Mouse (Mus musculus): Measurements from ENCODE around the gene Hexim2. TPM values are rescaled to one million over a fixed set of nuclear protein-coding genes. Genes with fewer than 3 reads are reported as not detected.

The Hexim2 gene
- polyA plus RNA-seq, 1 experiment from 2014 or later = 20.8 TPM

GRCm38 (mm10) chr11:103158621-103159478, 26.6 kb downstream of the Hexim2 start:
- no peaks in the 10 kb centered on the region for H3K9me3 ChIP-seq
- peak overlapping the region; percentile 15; the same call in 1 of the 2 replicates for H3K4me3 ChIP-seq
- H3K27ac ChIP-seq (replicated peaks) = no peak overlapping the region
- H3K4me2 ChIP-seq (replicated peaks) = peak overlapping the region; percentile 35
- H3K27me3 ChIP-seq = no peaks in the 10 kb centered on the region
- no peak overlapping the region for H3K9ac ChIP-seq (replicated peaks)
- 0 out of 2 replicates have a peak, but pooled peaks cover 3% of the 10 kb centered on the region for H3K4me1 ChIP-seq
- WGBS = 2% methylated on average over 25 of the region's 25 CpGs
- no peaks in the 10 kb centered on the region for H3K36me3 ChIP-seq
- peak; percentile 89 for ATAC-seq (replicated peaks)

DNA sequence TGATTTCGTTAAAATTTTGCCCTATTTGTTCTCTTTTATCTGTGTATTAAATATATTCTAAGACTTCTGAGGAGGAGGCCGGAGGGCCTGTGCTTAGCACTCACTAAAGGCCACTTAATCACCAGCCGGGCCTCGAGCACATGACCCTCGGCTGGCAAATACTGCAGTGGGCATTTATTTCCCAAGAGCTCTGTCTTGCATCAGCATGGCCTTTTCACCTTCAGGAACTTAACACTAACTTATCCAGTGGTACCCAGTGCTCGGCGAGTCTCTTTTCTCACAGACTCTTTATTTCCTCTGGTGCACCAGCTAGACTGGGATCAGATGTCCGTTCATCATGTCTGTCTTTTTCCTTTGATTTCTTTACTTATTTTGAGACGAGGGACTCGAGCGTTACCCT, 28.5 kb downstream of the Hexim2 start:
- no peak overlapping the region for H3K4me3 ChIP-seq
- no peak overlapping the region for H3K27ac ChIP-seq (replicated peaks)
- no peak overlapping the region for H3K4me2 ChIP-seq (replicated peaks)
- no peaks in the 10 kb centered on the region for H3K9me3 ChIP-seq
- 0 out of 2 replicates have a peak, but pooled peaks cover 3% of the 10 kb centered on the region for H3K4me1 ChIP-seq
- no peak for ATAC-seq (replicated peaks)
- WGBS = 93% methylated on average over 11 of the region's 11 CpGs
- H3K9ac ChIP-seq (replicated peaks) = no peak overlapping the region
- H3K36me3 ChIP-seq = no peaks in the 10 kb centered on the region
- no peaks in the 10 kb centered on the region for H3K27me3 ChIP-seq

DNA sequence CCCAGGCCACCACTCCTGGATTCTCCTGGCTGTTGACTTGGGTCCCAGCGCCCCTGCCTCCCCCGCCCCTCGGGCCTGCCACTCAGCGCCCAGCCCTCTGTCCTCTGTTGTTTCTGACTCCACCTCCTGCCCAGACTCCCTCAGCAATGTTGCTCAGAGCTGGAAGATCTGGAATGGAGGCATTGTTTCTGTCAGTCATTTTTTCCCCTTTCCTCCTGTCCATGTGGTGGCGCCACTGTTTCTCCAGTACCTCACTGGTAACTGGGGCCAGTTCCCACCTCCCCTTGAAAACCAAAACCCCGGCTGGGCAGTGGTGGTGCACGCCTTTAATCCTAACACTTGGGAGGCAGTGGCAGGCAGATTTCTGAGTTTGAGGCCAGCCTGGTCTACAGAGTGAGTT, 29.2 kb downstream of the Hexim2 start:
- Histone ChIP-seq H3K4me2 (replicated peaks) (no peak overlapping the region), H3K4me3 (no peak overlapping the region), H3K27me3 (no peaks in the 10 kb centered on the region), H3K36me3 (no peaks in the 10 kb centered on the region), H3K4me1 (0 out of 2 replicates have a peak, but pooled peaks cover 3% of the 10 kb centered on the region), H3K9ac (replicated peaks) (no peak overlapping the region), H3K27ac (replicated peaks) (no peak overlapping the region), H3K9me3 (no peaks in the 10 kb centered on the region)
- 73% methylated on average over 7 of the region's 7 CpGs for WGBS
- ATAC-seq (replicated peaks) = no peak

GRCm38 (mm10) chr11:103162132-103162531, 29.9 kb downstream of the Hexim2 start:
- Histone ChIP-seq H3K27me3 (no peaks in the 10 kb centered on the region), H3K4me2 (replicated peaks) (no peak overlapping the region), H3K4me3 (no peak overlapping the region), H3K9me3 (no peaks in the 10 kb centered on the region), H3K9ac (replicated peaks) (no peak overlapping the region), H3K27ac (replicated peaks) (no peak overlapping the region), H3K4me1 (0 out of 2 replicates have a peak, but pooled peaks cover 3% of the 10 kb centered on the region), H3K36me3 (no peaks in the 10 kb centered on the region)
- 89% methylated on average over 5 of the region's 5 CpGs for WGBS
- ATAC-seq (replicated peaks) = no peak

- WGBS = 35% methylated on average over 10 of the region's 10 CpGs
- no peak overlapping the region for H3K4me3 ChIP-seq
- H3K9ac ChIP-seq (replicated peaks) = no peak overlapping the region
- H3K27ac ChIP-seq (replicated peaks) = no peak overlapping the region
- no peaks in the 10 kb centered on the region for H3K36me3 ChIP-seq
- H3K27me3 ChIP-seq = peaks cover 6% of the 10 kb centered on the region; the same call in 1 of the 2 replicates
- H3K9me3 ChIP-seq = no peaks in the 10 kb centered on the region
- H3K4me1 ChIP-seq = no peaks in the 10 kb centered on the region
- no peak overlapping the region for H3K4me2 ChIP-seq (replicated peaks)
- ATAC-seq (replicated peaks) = no peak
Observed at GRCm38 (mm10) chr11:103164391-103164790, 32.2 kb downstream of the Hexim2 start.

- no peak for ATAC-seq (replicated peaks)
- Histone ChIP-seq H3K9ac (replicated peaks) (no peak overlapping the region), H3K27me3 (peaks cover 41% of the 10 kb centered on the region), H3K4me3 (no peak overlapping the region), H3K4me2 (replicated peaks) (no peak overlapping the region), H3K9me3 (no peaks in the 10 kb centered on the region), H3K4me1 (peaks cover 16% of the 10 kb centered on the region), H3K27ac (replicated peaks) (no peak overlapping the region; the same call in 1 of the 2 replicates), H3K36me3 (no peaks in the 10 kb centered on the region)
- 28% methylated on average over 9 of the region's 9 CpGs for WGBS
Observed at GRCm38 (mm10) chr11:103168690-103169390, 36.6 kb downstream of the Hexim2 start.

DNA sequence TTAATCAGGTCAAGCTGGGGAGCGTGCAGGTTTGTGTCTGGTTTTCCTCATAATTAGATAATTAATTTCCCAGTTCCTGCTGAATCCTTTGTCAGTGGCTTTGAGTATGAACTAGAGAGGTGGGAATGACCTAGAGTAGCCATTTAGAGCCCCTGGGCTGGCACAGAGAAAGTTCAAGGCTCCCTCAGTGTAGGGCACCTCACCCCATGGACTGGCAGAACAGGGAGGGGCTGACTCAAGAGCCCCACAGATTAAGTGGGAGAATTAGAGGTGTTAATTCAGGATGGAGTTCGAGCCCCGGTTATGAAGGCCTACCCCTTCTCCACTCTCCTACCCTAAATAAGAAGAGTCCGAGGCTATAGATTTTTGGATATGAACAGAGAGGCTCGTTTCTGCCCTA, 37.4 kb downstream of the Hexim2 start:
- no peaks in the 10 kb centered on the region for H3K9me3 ChIP-seq
- no peaks in the 10 kb centered on the region for H3K36me3 ChIP-seq
- no peak overlapping the region for H3K27ac ChIP-seq (replicated peaks)
- peaks cover 16% of the 10 kb centered on the region for H3K4me1 ChIP-seq
- H3K4me2 ChIP-seq (replicated peaks) = peak overlapping the region; percentile 74; the same call in 1 of the 2 replicates
- no peak overlapping the region for H3K9ac ChIP-seq (replicated peaks)
- H3K4me3 ChIP-seq = peak overlapping the region; percentile 52
- no peak for ATAC-seq (replicated peaks)
- H3K27me3 ChIP-seq = peaks cover 41% of the 10 kb centered on the region
- WGBS = 76% methylated on average over 5 of the region's 5 CpGs

DNA sequence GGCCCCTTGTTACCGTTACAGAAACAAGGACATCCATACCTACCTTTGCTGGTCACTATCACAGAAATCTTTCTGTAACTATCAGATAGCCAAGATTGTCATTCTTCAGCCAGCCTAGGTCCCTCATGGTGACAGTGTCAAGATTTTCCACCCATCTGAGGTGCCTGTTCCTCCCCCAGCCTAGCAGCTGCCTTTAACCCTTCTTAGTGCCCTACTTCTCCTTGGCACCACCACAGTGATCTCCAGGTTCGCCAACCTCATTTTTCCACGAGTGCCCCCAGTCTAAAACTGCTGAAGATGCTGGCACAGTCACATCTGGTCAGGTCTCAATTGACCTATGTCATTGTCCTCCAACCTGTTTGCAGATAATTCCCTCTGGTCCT, 37.9 kb downstream of the Hexim2 start:
- Histone ChIP-seq H3K9me3 (no peaks in the 10 kb centered on the region), H3K9ac (replicated peaks) (peak overlapping the region; percentile 66; the same call in 1 of the 2 replicates), H3K27ac (replicated peaks) (no peak overlapping the region), H3K4me2 (replicated peaks) (peak overlapping the region; percentile 74), H3K36me3 (no peaks in the 10 kb centered on the region), H3K4me1 (peaks cover 16% of the 10 kb centered on the region), H3K27me3 (peaks cover 41% of the 10 kb centered on the region), H3K4me3 (peak overlapping the region; percentile 52)
- ATAC-seq (replicated peaks) = no peak; the same call in 1 of the 2 replicates
- 56% methylated on average over 3 of the region's 3 CpGs for WGBS

- Histone ChIP-seq H3K36me3 (no peaks in the 10 kb centered on the region), H3K4me1 (peaks cover 16% of the 10 kb centered on the region), H3K4me3 (peak within 1 kb of the TSS; percentile 52), H3K9me3 (no peaks in the 10 kb centered on the region), H3K27me3 (peaks cover 41% of the 10 kb centered on the region), H3K27ac (replicated peaks) (0 out of 2 replicates have a peak within 1 kb of the TSS, but pooled peaks have one; percentile 4), H3K4me2 (replicated peaks) (peak within 1 kb of the TSS; percentile 74), H3K9ac (replicated peaks) (peak within 1 kb of the TSS; percentile 66)
- under 1% methylated on average over 61 of the region's 84 CpGs for WGBS
- peak; percentile 84 for ATAC-seq (replicated peaks)
Observed at GRCm38 (mm10) chr11:103170494-103171285, 38.5 kb downstream of the Hexim2 start, which contains the start of gene Fmnl1. Gene Fmnl1 (plus strand): TSS chr11:103171107.

GRCm38 (mm10) chr11:103171286-103171620, 39.0 kb downstream of the Hexim2 start:
- Histone ChIP-seq H3K4me3 (peak overlapping the region; percentile 52), H3K36me3 (no peaks in the 10 kb centered on the region), H3K27me3 (peaks cover 41% of the 10 kb centered on the region), H3K9me3 (no peaks in the 10 kb centered on the region), H3K4me1 (peaks cover 16% of the 10 kb centered on the region), H3K9ac (replicated peaks) (peak overlapping the region; percentile 66), H3K4me2 (replicated peaks) (peak overlapping the region; percentile 74), H3K27ac (replicated peaks) (no peak overlapping the region)
- WGBS = 2% methylated on average over 23 of the region's 23 CpGs
- ATAC-seq (replicated peaks) = no peak; the same call in 1 of the 2 replicates

- Histone ChIP-seq H3K4me1 (peaks cover 16% of the 10 kb centered on the region), H3K4me2 (replicated peaks) (peak overlapping the region; percentile 74), H3K4me3 (peak overlapping the region; percentile 52), H3K9ac (replicated peaks) (no peak overlapping the region), H3K27ac (replicated peaks) (no peak overlapping the region), H3K36me3 (no peaks in the 10 kb centered on the region), H3K9me3 (no peaks in the 10 kb centered on the region), H3K27me3 (peaks cover 41% of the 10 kb centered on the region)
- ATAC-seq (replicated peaks) = no peak
- 61% methylated on average over 9 of the region's 9 CpGs for WGBS
Observed at GRCm38 (mm10) chr11:103171703-103172391, 39.6 kb downstream of the Hexim2 start.
